Mouse (Mus musculus) bone marrow, adult 2 months (tissue): ENCODE measurements around the gene Chm.
"Not testable (repeated sequence)": the region's sequence is repeated elsewhere in the genome, so short reads cannot be mapped to it uniquely, and the experiment has no call there.

Experiments used
- CTCF ChIP-seq: fragments of 200-500 bp; IDR thresholded peaks from 2 replicates; pipeline ENCODE4 v1.5.1; 2011; ENCODE audit warnings: low read length, control low read depth; ENCODE audit not compliant: control insufficient read depth, insufficient read depth
- POLR2A ChIP-seq: fragments of 200-500 bp; IDR thresholded peaks from 2 replicates; pipeline ENCODE4 v1.6.1; 2011; ENCODE audit warnings: low read depth, mild to moderate bottlenecking, control low read depth, low read length, borderline replicate concordance; ENCODE audit not compliant: control insufficient read depth

GRCm38 (mm10) chrX:113180856-113181255 lies 4.5 kb downstream of the Chm start:
- not testable (repeated sequence) for TF ChIP-seq CTCF, POLR2A
